8 mouse cellular contexts compared by ENCODE assay signal in genomic region chr10:110676503-110676902, GRCm38 (mm10).
DNase-seq lines count a peak whose midpoint lies in the region; ATAC-seq lines count a peak whose summit lies in the region.

No protein-coding gene starts in this region.

- ATAC-seq in megakaryocyte-erythroid progenitor cell, adult 5-6 weeks (replicated peaks; ENCODE audit: low FRiP score, low TSS enrichment, poor library complexity, severe bottlenecking) = 0 out of 2 replicates have a peak, but pooled peaks have one; percentile 57

- peak; percentile 18 to 43 for DNase-seq in gastrocnemius, postnatal 4 days (ENCODE audit: low spot score in 2 of 2)
- DNase-seq in gastrocnemius, postnatal 25 days = no peak
- DNase-seq in thymus, postnatal 14 days = peak; percentile 2
- no peak for DNase-seq in thymus, postnatal 36 days
- peak; percentile 54 to 66 for DNase-seq in heart, postnatal 10 days
- no peak for DNase-seq in spleen, adult 12 weeks (ENCODE audit: low spot score)
- DNase-seq in frontal cortex, postnatal 14 days (ENCODE audit: low spot score in 2 of 2) = no peak

- intact Hi-C loops in heart, postnatal 10 days (cut with DNase I) = no loop called here

Comparison
In these comparisons a context has a peak if more than half of its experiments do, and no peak if none do; other contexts are left out.
1. DNase-seq: peak in gastrocnemius, postnatal 4 days (2 of 2), thymus, postnatal 14 days (single experiment) and heart, postnatal 10 days (2 of 2); none in gastrocnemius, postnatal 25 days (single experiment), thymus, postnatal 36 days (0 of 2), spleen, adult 12 weeks (single experiment) and frontal cortex, postnatal 14 days (0 of 2).